Mouse (Mus musculus): ENCODE measurements around the gene Map3k5. TPM values are rescaled to one million over a fixed set of nuclear protein-coding genes. Genes with fewer than 3 reads are reported as not detected.

Gene Map3k5
- polyA plus RNA-seq, 1 experiment from 2014 or later, result 1.8 TPM

DNA sequence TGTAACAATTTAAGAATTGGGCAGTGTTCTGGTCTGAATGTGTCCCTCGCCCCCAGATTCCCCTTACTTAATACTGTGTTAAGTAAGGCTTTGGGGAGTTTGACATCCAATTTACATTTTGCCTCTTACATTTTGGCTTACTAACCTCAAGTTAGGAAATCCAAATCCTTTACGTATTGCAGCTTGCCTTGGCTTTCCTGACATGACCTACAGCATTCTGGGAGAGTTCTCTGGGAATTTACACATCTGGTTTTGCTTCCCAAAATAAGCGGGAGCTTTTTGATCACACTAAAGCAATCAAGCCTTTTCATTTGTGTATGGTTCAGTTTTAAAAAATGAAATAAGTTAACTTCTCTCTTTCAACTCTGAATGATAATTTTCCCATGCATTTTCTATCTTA lies 1.3 kb upstream of the Map3k5 start:
- Histone ChIP-seq H3K4me3 (replicated peaks; ENCODE audit: low read length) (peak overlapping the region; percentile 78), H3K27me3 (ENCODE audit: control insufficient read depth, insufficient read depth, low read length) (peaks cover 34% of the 10 kb centered on the region), H3K36me3 (replicated peaks; ENCODE audit: control insufficient read depth, insufficient read depth) (no peaks in the 10 kb centered on the region), H3K4me1 (replicated peaks; ENCODE audit: control insufficient read depth, insufficient read depth, low read length) (peaks cover 3% of the 10 kb centered on the region; the same call in 1 of the 2 replicates), H3K9me3 (ENCODE audit: control insufficient read depth, low read length) (no peaks in the 10 kb centered on the region), H3K9ac (no peak overlapping the region), H3K27ac (no peak overlapping the region), H3K4me2 (replicated peaks) (peak overlapping the region; percentile 97)
- ATAC-seq (ENCODE audit: low FRiP score) (no peak), DNase-seq (ENCODE audit: low spot score) (no peak)
- 52% methylated on average over 3 of the region's 3 CpGs for WGBS

DNA sequence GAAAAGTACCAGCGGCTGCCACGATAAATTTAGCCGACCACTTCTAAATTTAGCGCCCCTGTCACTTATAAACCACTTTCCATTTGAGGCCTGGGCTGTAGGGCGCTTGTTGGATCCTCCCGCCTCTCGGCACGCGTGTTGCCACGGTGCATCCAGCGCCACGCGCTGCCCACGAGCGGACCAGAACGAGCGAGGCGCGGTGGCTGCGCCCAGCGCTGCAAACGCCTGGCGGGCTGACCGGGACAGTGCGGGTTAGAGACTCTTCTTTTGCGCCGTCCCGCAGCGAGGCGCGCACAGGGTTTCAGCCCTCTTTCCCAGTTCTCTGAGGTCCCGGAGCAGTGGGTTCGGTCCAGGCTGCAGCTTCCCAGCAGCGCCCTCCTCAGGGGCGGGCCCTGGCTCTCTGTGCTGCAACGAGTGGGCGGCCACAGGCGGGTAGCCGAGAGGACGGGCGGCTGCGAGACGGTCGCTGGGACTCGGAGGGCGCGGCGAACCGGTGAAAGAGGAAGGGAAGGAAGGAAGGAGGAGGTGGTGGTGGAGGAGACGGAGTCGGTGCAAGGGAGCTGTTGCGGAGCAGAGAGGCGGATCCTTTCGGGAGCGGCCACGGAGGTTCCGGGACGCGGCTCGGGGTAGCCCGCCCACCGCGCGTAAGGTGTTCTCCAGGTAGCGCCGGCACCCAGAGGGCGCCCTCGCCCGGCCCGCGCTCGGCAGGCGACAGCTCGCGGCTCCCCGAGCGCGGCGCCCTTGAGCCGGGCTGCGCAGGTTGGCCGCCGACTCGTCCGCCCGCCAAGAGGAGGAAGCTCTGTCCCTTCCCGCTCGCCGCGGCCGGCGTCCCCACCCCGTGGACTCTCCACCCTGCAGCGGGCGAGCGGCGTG lies 525 bp upstream of the Map3k5 start:
- H3K4me3 ChIP-seq (replicated peaks; ENCODE audit: low read length), result peak overlapping the region; percentile 78
- no peaks in the 10 kb centered on the region for H3K36me3 ChIP-seq (replicated peaks; ENCODE audit: control insufficient read depth, insufficient read depth)
- peaks cover 3% of the 10 kb centered on the region; the same call in 1 of the 2 replicates for H3K4me1 ChIP-seq (replicated peaks; ENCODE audit: control insufficient read depth, insufficient read depth, low read length)
- WGBS, result under 1% methylated on average over 68 of the region's 97 CpGs
- H3K27ac ChIP-seq, result peak overlapping the region; percentile 59
- ATAC-seq (ENCODE audit: low FRiP score) (peak; percentile 86), DNase-seq (ENCODE audit: low spot score) (peak; percentile 57)
- peak overlapping the region; percentile 97 for H3K4me2 ChIP-seq (replicated peaks)
- H3K9ac ChIP-seq, result peak overlapping the region; percentile 72
- peaks cover 38% of the 10 kb centered on the region for H3K27me3 ChIP-seq (ENCODE audit: control insufficient read depth, insufficient read depth, low read length)
- H3K9me3 ChIP-seq (ENCODE audit: control insufficient read depth, low read length), result no peaks in the 10 kb centered on the region

DNA sequence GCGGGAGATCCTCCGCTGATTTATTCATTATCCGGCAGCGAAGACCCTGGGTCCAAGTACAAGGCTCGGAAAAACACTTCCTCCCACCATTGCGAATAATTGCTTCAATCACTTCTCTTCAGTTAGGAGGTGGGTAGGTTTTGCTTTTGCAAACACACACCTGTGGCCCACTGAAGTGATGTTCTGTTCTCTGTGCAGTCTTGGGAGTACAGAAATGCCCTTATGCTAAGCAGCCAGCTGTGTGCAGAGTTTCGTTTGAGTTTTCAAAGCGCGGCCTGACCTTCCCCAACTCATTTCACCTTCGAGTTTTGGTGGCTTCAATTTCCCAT lies 987 bp downstream of the Map3k5 start:
- WGBS, result 7% methylated on average over 10 of the region's 10 CpGs
- peaks cover 3% of the 10 kb centered on the region; the same call in 1 of the 2 replicates for H3K4me1 ChIP-seq (replicated peaks; ENCODE audit: control insufficient read depth, insufficient read depth, low read length)
- H3K4me3 ChIP-seq (replicated peaks; ENCODE audit: low read length), result peak overlapping the region; percentile 78
- H3K27ac ChIP-seq, result no peak overlapping the region
- DNase-seq (ENCODE audit: low spot score) (no peak), ATAC-seq (ENCODE audit: low FRiP score) (no peak)
- peak overlapping the region; percentile 97 for H3K4me2 ChIP-seq (replicated peaks)
- H3K36me3 ChIP-seq (replicated peaks; ENCODE audit: control insufficient read depth, insufficient read depth), result no peaks in the 10 kb centered on the region
- peaks cover 38% of the 10 kb centered on the region for H3K27me3 ChIP-seq (ENCODE audit: control insufficient read depth, insufficient read depth, low read length)
- no peaks in the 10 kb centered on the region for H3K9me3 ChIP-seq (ENCODE audit: control insufficient read depth, low read length)
- 0 out of 2 replicates have a peak overlapping the region, but pooled peaks have one; percentile 72 for H3K9ac ChIP-seq

DNA sequence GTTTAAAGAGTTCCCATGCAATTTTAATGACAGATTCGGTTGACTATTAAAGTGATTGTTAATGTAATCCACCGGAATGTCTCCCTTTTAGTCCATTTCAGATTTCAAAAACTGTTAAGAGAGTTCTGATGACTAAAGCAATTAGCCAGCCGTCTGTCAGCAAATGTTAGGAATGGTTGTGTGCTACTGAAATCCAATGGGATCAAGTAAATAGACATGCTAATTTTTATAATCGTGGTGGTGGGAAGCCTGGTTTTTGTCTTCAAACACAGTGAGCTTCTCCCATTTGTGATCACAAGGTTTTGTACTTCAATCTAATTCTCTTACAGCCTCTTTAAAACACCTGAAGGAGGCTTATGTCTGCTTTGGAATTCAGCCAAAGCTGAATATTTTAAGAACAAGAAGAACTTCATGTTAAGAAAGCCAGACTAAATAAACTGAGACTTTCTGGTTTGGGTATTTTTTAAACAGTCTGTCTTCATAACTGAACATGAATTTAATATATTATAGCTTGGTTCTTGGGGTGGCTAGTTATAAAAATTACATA lies 1.6 kb downstream of the Map3k5 start:
- 0 out of 2 replicates have a peak overlapping the region, but pooled peaks have one; percentile 13 for H3K4me2 ChIP-seq (replicated peaks)

DNA sequence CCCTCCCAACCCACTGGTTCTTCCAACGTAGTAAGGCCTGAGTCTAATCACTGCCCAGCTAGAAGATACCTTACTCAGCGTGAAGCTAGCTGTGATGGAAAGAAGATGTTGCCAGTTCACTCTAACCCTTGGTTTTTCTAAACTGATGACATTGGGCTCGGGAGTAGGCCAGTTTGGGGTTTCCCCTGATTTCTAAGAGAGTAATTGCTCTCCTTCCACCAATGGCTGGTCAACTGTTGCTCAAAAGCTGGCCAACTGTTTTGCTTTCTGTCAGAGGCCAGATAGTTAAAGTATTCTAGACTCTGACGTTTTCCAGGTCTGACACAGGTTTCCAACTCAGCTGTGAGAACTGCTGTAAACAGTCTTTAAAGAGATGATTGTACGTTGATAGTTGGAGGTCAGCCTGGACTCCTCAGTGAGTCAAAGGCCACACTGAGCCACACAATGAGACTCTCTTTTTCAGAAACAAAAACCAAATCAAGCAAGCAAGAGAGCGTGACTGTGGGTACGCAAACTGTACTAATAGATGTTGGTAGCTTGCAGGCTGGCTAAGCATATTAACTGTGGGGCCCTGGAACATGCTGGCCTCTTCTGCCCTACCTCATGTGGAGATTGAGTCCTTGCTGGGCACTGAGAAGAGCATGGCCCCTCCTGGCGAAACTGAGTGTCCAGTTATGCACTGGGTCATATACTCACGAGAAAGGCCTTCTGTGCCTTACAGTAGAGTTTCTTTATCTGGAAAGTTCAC lies 2.9 kb downstream of the Map3k5 start:
- Histone ChIP-seq H3K27ac (no peak overlapping the region), H3K4me2 (replicated peaks) (no peak overlapping the region), H3K9ac (no peak overlapping the region), H3K9me3 (ENCODE audit: control insufficient read depth, low read length) (no peaks in the 10 kb centered on the region), H3K36me3 (replicated peaks; ENCODE audit: control insufficient read depth, insufficient read depth) (no peaks in the 10 kb centered on the region), H3K4me3 (replicated peaks; ENCODE audit: low read length) (no peak overlapping the region), H3K27me3 (ENCODE audit: control insufficient read depth, insufficient read depth, low read length) (peaks cover 30% of the 10 kb centered on the region), H3K4me1 (replicated peaks; ENCODE audit: control insufficient read depth, insufficient read depth, low read length) (peaks cover 3% of the 10 kb centered on the region; the same call in 1 of the 2 replicates)
- ATAC-seq (ENCODE audit: low FRiP score) (no peak), DNase-seq (ENCODE audit: low spot score) (no peak)
- WGBS, result 63% methylated on average over 9 of the region's 9 CpGs

More for the DNA sequence above, 1.6 kb downstream of the Map3k5 start:
- DNase-seq (ENCODE audit: low spot score), result no peak
- Histone ChIP-seq H3K4me3 (replicated peaks; ENCODE audit: low read length) (no peak overlapping the region), H3K27me3 (ENCODE audit: control insufficient read depth, insufficient read depth, low read length) (peaks cover 35% of the 10 kb centered on the region), H3K36me3 (replicated peaks; ENCODE audit: control insufficient read depth, insufficient read depth) (no peaks in the 10 kb centered on the region), H3K4me1 (replicated peaks; ENCODE audit: control insufficient read depth, insufficient read depth, low read length) (peaks cover 3% of the 10 kb centered on the region; the same call in 1 of the 2 replicates), H3K9me3 (ENCODE audit: control insufficient read depth, low read length) (no peaks in the 10 kb centered on the region), H3K27ac (no peak overlapping the region), H3K9ac (no peak overlapping the region)
- ATAC-seq (ENCODE audit: low FRiP score), result no peak
- 56% methylated on average over 4 of the region's 4 CpGs for WGBS

DNA sequence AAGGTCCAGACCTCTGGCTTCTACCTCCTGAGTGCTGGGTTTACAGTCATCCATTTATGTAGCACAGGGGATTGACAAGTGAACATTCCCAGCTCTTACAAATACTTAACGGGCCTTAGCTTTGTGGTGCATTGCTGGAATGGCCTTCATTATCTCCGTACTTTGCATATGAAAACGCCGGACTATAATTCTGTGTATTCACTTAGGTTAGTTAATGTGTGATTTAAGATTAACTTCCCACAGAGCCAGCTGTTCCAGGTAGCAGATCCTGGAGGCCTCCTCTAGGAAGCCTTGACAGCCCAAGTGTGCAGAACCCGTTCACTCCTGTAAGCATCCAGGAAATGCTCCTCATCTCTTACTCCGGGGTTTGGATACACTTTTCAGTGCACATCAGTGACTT lies 4.5 kb downstream of the Map3k5 start:
- no peak for ATAC-seq (ENCODE audit: low FRiP score)
- Histone ChIP-seq H3K4me2 (replicated peaks) (no peak overlapping the region), H3K36me3 (replicated peaks; ENCODE audit: control insufficient read depth, insufficient read depth) (no peaks in the 10 kb centered on the region), H3K27ac (no peak overlapping the region), H3K27me3 (ENCODE audit: control insufficient read depth, insufficient read depth, low read length) (peaks cover 20% of the 10 kb centered on the region), H3K9me3 (ENCODE audit: control insufficient read depth, low read length) (no peaks in the 10 kb centered on the region), H3K9ac (no peak overlapping the region), H3K4me3 (replicated peaks; ENCODE audit: low read length) (no peak overlapping the region), H3K4me1 (replicated peaks; ENCODE audit: control insufficient read depth, insufficient read depth, low read length) (0 out of 2 replicates have a peak, but pooled peaks cover 3% of the 10 kb centered on the region)
- no peak for DNase-seq (ENCODE audit: low spot score)
- WGBS, result 79% methylated on average over 6 of the region's 6 CpGs

DNA sequence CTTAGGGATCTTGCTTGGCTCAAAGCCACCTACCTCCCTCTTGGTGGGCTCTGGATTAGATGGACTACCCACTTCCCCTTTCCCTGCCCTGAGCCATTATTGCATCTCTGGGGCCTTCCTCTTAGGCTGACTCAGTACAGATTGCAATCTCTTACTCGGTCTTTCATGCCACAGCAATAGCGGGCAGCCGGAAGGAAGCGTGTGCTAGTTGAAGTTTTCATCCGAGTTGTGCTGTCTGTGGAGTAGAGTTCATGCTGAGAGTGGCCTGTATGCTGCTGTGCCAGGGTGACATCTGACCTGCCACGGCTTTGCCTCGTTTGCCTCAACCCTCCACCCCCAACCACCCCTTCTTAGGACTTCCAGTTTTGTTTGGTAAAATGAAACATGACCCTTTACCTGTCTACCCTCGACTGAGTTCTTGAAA lies 5.0 kb downstream of the Map3k5 start:
- no peaks in the 10 kb centered on the region for H3K36me3 ChIP-seq (replicated peaks; ENCODE audit: control insufficient read depth, insufficient read depth)
- H3K4me3 ChIP-seq (replicated peaks; ENCODE audit: low read length), result no peak overlapping the region
- peaks cover 20% of the 10 kb centered on the region for H3K27me3 ChIP-seq (ENCODE audit: control insufficient read depth, insufficient read depth, low read length)
- no peak for ATAC-seq (ENCODE audit: low FRiP score)
- H3K4me2 ChIP-seq (replicated peaks), result no peak overlapping the region
- H3K9ac ChIP-seq, result no peak overlapping the region
- H3K27ac ChIP-seq, result no peak overlapping the region
- H3K4me1 ChIP-seq (replicated peaks; ENCODE audit: control insufficient read depth, insufficient read depth, low read length), result 0 out of 2 replicates have a peak, but pooled peaks cover 3% of the 10 kb centered on the region
- WGBS, result 63% methylated on average over 8 of the region's 8 CpGs
- no peaks in the 10 kb centered on the region for H3K9me3 ChIP-seq (ENCODE audit: control insufficient read depth, low read length)
- DNase-seq (ENCODE audit: low spot score), result no peak

DNA sequence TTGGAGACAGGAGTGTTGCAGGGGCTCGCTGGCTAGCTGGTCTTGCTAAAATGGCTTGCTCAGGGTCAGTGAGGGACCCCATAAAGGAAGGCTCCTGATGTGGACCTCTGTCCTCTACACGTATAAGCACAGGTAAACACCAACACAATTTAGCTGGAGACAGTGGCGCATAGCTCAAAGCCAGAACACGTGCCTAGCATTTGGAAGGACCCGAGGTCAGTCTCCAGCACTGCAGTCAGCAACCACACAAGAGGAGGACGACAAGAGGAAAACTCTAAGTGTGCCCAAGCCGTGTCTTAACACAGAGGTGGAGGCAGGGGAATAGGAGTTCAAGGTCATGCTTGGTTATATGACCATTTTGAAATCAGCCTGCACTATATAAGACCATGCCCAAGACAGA lies 5.9 kb downstream of the Map3k5 start:
- peaks cover 15% of the 10 kb centered on the region for H3K27me3 ChIP-seq (ENCODE audit: control insufficient read depth, insufficient read depth, low read length)
- no peak overlapping the region for H3K4me2 ChIP-seq (replicated peaks)
- no peaks in the 10 kb centered on the region for H3K36me3 ChIP-seq (replicated peaks; ENCODE audit: control insufficient read depth, insufficient read depth)
- H3K4me3 ChIP-seq (replicated peaks; ENCODE audit: low read length), result no peak overlapping the region
- H3K9ac ChIP-seq, result no peak overlapping the region
- H3K27ac ChIP-seq, result no peak overlapping the region
- 0 out of 2 replicates have a peak, but pooled peaks cover 2% of the 10 kb centered on the region for H3K4me1 ChIP-seq (replicated peaks; ENCODE audit: control insufficient read depth, insufficient read depth, low read length)
- ATAC-seq (ENCODE audit: low FRiP score) (no peak), DNase-seq (ENCODE audit: low spot score) (no peak)
- WGBS, result 89% methylated on average over 7 of the region's 7 CpGs
- H3K9me3 ChIP-seq (ENCODE audit: control insufficient read depth, low read length), result no peaks in the 10 kb centered on the region

DNA sequence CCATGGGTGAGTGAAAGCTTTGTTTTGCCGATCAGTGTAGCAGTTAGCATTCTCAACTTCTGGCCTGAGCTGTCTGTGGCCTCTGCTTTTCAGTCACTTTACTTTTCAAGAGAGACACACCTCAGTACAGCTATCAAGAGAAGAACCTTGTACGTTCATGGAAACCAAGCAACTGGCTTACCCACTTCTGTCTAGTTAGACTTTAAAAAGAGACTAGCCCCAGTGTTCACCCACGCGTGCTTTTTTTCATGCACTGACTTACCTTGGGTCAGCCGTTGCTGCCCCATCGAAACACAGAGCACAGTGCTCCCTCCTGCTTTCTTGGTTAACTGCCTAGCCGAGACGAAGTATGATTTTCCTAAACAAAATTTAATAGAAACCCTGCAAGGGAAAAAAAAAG lies 6.4 kb downstream of the Map3k5 start:
- H3K36me3 ChIP-seq (replicated peaks; ENCODE audit: control insufficient read depth, insufficient read depth), result no peaks in the 10 kb centered on the region
- 91% methylated on average over 8 of the region's 8 CpGs for WGBS
- no peaks in the 10 kb centered on the region for H3K9me3 ChIP-seq (ENCODE audit: control insufficient read depth, low read length)
- H3K4me1 ChIP-seq (replicated peaks; ENCODE audit: control insufficient read depth, insufficient read depth, low read length), result no peaks in the 10 kb centered on the region
- no peak overlapping the region for H3K4me3 ChIP-seq (replicated peaks; ENCODE audit: low read length)
- peaks cover 10% of the 10 kb centered on the region for H3K27me3 ChIP-seq (ENCODE audit: control insufficient read depth, insufficient read depth, low read length)
- no peak overlapping the region for H3K9ac ChIP-seq
- H3K4me2 ChIP-seq (replicated peaks), result no peak overlapping the region
- no peak overlapping the region for H3K27ac ChIP-seq
- DNase-seq (ENCODE audit: low spot score) (no peak), ATAC-seq (ENCODE audit: low FRiP score) (no peak)

All from hindbrain, embryonic 14.5 days (tissue).